Mouse (Mus musculus) erythroblast, embryonic 14.5 days (primary cell): ENCODE data around the gene Tspan32. TPM values are rescaled to one million over a fixed set of nuclear protein-coding genes. Genes with fewer than 3 reads are reported as not detected.

Experiments
- H3K27me3 ChIP-seq: 2 replicates; pipeline ENCODE4 v1.6.1; 2012; ENCODE audit warnings: inconsistent platforms; ENCODE audit not compliant: control insufficient read depth
- H3K36me3 ChIP-seq: 2 replicates; pipeline ENCODE4 v1.6.1; 2012; ENCODE audit warnings: mild to moderate bottlenecking, inconsistent platforms; ENCODE audit not compliant: control insufficient read depth
- H3K4me1 ChIP-seq: 2 replicates; pipeline ENCODE4 v1.6.1; 2012; ENCODE audit warnings: inconsistent platforms; ENCODE audit not compliant: control insufficient read depth
- H3K4me3 ChIP-seq: replicated peaks from 2 replicates; pipeline ENCODE3; 2012; ENCODE audit warnings: moderate library complexity, mild to moderate bottlenecking, inconsistent platforms
- H3K9me3 ChIP-seq: 2 replicates; pipeline ENCODE4 v1.6.1; 2012; ENCODE audit warnings: low read length, inconsistent platforms, mixed read lengths; ENCODE audit not compliant: control insufficient read depth
- GATA1 ChIP-seq: IDR thresholded peaks from 2 replicates; pipeline ENCODE4 v1.6.1; 2012; ENCODE audit warnings: low read length, inconsistent platforms, mixed read lengths
- TAL1 ChIP-seq: IDR thresholded peaks from 3 replicates; pipeline ENCODE4 v1.6.1; 2012; ENCODE audit warnings: low read length, inconsistent platforms, mixed read lengths
- polyA plus RNA-seq: library from polyadenylated mRNA; stranded (reverse); fragments of >175 nt; gene quantifications from 2 replicates; pipeline ENCODE4 v1.2.3, GENCODE M21; 2012

Gene Tspan32
- polyA plus RNA-seq, 1 experiment = 17.8 TPM

DNA sequence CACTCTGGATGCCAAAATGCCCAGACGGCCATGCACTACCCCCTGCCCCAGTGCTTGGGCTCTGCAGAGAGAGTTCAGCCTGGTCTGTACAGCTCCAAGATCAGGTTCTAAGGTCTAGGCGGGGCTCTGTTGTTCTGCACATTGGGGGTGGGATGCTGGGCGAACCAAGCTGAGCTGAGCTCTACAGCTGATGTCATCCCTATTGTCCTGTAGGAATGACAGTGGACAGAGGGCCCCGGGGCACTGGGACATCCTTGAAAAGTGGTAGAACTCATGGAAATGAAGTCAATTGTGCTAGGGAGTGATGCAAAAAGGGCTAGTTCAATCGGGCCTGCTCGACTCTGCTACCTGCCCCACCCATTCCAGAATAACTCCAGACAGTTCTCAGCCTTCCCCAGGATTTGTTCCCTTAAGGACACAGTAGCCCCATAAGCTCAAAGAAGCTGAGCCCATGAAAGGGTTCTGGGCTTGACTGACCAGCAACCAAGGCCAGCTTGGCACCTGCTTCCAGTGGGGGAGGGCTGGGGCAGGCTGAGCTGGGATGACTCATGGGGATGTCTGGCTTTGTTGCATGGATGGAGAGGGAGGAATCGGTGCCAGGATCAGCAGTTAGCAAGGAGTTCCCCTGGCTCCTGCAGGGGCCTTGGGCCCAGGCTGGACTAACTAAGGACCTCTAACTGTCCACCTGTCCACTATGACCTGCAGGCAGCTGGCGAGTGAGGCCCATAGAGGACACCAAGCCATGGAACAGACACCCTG, 8.8 kb downstream of the Tspan32 start:
- Histone ChIP-seq H3K36me3 (peaks cover 50% of the 10 kb centered on the region), H3K4me3 (no peak overlapping the region), H3K9me3 (no peaks in the 10 kb centered on the region), H3K4me1 (peaks cover 66% of the 10 kb centered on the region), H3K27me3 (no peaks in the 10 kb centered on the region)
- no peak for TF ChIP-seq GATA1
- no peak for TF ChIP-seq TAL1

DNA sequence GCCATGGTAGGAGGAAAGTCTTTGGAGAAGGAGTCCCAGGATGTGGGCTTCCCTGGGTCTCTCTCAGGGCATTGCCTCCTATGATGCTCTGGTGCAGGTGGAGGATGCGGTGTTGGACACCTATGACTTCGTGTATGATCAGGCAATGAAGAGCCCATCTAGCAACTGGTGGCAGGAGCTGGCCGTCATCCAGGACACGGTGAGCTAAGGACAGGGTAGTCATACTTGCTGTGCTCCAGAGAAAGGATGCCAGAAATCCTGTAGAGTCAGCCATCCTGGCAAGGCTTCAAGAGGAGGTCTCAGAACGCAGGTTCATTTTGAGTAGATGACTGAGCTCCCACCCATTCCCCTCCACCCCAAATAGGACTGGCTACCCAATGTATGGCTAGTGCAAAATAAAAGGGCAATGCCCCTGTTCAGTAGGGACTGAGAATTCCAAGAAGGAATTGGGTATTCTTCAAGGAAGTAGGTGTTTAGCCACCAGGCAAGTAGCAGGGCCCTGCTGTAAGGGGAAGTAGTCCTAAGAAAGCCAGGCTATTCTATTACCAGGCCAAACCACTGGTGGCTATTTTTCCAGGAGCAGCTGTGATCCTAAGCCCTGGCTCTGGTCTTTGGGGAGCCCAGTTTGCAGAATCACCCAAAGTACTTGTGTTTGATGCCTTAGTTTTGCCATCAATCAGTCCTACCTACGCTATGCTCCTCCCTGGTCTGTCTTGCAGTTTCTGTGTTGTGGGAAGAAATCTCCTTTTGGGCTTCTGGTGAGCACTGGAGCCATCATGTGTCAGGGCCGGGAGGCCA, 10.2 kb downstream of the Tspan32 start:
- Histone ChIP-seq H3K27me3 (no peaks in the 10 kb centered on the region), H3K36me3 (peaks cover 43% of the 10 kb centered on the region), H3K9me3 (no peaks in the 10 kb centered on the region), H3K4me3 (no peak overlapping the region), H3K4me1 (peaks cover 53% of the 10 kb centered on the region)
- TF ChIP-seq GATA1 (no peak), TAL1 (no peak)

DNA sequence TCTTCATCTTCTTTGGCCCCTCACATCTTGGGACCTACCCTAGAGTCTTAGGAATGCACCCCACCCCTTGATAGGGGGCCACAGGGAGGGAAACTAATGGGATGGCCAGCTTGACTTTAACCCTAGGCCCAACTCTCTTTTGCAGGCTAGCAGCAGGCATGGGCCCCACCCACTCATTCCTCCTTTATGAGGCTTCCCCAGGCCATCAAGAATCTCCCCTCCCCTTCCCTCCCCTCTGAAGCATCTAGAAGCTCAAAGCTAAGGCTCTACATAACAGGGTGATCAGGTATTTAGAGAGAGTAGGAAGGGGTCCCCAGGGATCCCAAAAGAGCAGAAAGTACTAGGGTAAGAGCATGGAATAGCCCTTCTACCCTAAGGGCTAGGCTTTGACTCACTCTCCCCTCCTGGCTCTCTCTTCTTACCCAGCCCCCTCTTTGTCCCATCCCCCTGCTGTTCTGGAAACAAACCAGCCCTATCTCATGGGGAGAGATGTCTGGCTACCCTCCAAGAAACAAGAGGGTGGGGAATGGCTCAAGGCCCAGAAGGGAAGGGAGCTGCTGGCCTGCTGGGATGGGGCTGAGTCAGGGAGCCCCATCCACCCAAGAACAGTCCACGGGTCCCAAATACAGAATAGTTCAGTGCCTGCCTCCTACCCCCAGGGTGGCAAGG, 11.0 kb downstream of the Tspan32 start:
- Histone ChIP-seq H3K9me3 (no peaks in the 10 kb centered on the region), H3K36me3 (peaks cover 38% of the 10 kb centered on the region), H3K4me1 (peaks cover 47% of the 10 kb centered on the region), H3K4me3 (no peak overlapping the region), H3K27me3 (no peaks in the 10 kb centered on the region)
- no peak for TF ChIP-seq TAL1

DNA sequence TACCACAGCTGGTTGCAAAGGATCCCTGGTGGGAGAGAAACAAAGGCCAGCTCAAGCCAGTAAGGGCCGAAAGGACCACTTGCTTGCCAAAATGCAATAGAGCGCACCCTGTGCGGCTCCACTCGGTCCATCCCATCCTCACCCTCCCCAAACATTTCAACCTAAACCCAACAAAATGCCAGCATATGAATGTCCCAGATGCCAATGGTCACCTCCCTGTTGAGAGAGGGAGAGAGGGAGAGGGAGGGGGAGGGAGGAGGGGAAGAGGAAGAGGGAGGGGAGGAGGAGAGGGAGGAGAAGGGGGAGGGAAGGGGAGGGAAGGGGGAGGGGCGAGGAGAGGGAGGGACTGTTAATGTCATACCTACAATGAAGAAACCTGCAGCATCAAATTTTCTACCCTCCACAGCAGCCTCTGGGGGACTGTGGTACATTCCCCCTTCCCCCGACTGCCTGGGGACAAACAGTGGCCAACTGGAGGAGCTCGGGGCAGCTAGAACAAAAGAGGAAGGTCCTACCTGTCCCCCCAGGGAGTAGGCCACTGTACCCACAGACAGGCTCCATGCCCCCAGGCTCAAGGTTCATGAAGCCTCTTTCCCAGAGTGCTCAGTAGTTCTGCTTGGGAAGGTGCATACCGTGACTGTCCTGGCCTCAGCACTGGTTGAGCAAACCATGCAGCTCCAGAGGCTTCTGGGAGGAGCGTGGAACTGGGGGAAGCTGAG, 11.7 kb downstream of the Tspan32 start:
- Histone ChIP-seq H3K4me1 (peaks cover 43% of the 10 kb centered on the region), H3K27me3 (no peaks in the 10 kb centered on the region), H3K36me3 (peaks cover 34% of the 10 kb centered on the region), H3K4me3 (no peak overlapping the region), H3K9me3 (no peaks in the 10 kb centered on the region)
- TF ChIP-seq TAL1 = no peak
- TF ChIP-seq GATA1 = no peak

DNA sequence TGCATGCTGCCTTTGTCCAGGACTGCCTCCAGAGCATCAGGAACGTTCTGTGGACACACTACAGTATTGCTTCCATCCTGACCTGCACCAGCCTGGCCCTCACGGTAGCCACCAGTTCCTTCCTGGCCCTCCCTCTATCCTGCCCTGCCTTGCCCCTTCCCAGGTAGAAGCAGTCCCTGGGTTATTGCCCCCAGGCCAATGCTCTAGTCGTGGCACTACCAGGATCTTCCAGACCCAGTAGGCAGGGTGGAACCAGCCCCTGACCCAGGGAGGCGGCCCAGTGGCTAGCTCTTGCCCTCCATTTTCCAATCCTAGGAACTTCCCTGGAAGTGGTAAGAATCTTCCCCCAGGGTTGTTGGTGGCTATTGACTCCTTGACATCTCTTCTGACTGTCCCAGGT, 12.3 kb downstream of the Tspan32 start:
- no peak for TF ChIP-seq TAL1
- no peak for TF ChIP-seq GATA1
- H3K36me3 ChIP-seq = peaks cover 33% of the 10 kb centered on the region
- H3K4me1 ChIP-seq = peaks cover 40% of the 10 kb centered on the region
- no peak overlapping the region for H3K4me3 ChIP-seq
- no peaks in the 10 kb centered on the region for H3K9me3 ChIP-seq
- H3K27me3 ChIP-seq = no peaks in the 10 kb centered on the region

DNA sequence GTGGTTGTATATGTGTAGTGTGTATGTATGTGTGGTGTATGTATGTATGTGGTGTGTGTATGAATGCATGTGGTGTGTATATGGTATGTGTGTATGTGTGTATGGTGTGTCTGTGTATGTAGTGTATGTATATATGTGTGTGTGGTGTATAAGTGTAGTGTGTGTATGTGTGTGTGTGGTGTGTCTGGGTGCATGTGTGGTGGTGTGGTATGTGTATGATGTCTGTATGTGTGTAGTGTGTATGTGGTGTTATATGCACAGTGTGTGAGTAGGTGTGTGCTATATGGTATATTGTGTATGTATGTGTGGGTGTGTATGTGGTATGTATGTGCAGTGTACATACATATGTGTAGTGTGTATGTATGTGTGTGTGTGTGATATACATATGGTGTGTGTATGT, 15.2 kb downstream of the Tspan32 start:
- no peak for TF ChIP-seq GATA1
- no peak for TF ChIP-seq TAL1
- Histone ChIP-seq H3K9me3 (no peaks in the 10 kb centered on the region), H3K36me3 (peaks cover 30% of the 10 kb centered on the region), H3K4me1 (peaks cover 25% of the 10 kb centered on the region), H3K27me3 (no peaks in the 10 kb centered on the region), H3K4me3 (no peak overlapping the region)

DNA sequence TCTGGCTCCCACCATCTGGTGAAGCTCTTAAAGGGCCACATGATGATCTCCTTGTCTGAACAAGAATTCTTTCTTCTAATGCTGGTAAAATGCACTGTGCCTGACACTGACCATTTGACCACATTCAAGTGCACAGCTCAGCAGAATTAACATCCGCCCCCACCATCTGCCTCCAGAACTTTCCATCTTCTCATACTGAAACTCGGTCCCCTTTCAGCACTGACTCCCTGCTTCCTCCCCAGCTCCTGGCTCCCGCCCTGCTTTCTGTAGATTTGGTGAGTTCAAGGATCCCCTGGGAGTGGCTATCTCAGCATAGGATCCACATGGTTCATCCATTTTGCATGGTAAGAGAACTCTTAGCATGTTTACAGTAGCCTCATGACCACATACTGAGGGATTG, 15.9 kb downstream of the Tspan32 start:
- peaks cover 19% of the 10 kb centered on the region for H3K4me1 ChIP-seq
- H3K9me3 ChIP-seq = no peaks in the 10 kb centered on the region
- peaks cover 30% of the 10 kb centered on the region for H3K36me3 ChIP-seq
- no peaks in the 10 kb centered on the region for H3K27me3 ChIP-seq
- H3K4me3 ChIP-seq = no peak overlapping the region
- TF ChIP-seq TAL1 (no peak), GATA1 (no peak)

DNA sequence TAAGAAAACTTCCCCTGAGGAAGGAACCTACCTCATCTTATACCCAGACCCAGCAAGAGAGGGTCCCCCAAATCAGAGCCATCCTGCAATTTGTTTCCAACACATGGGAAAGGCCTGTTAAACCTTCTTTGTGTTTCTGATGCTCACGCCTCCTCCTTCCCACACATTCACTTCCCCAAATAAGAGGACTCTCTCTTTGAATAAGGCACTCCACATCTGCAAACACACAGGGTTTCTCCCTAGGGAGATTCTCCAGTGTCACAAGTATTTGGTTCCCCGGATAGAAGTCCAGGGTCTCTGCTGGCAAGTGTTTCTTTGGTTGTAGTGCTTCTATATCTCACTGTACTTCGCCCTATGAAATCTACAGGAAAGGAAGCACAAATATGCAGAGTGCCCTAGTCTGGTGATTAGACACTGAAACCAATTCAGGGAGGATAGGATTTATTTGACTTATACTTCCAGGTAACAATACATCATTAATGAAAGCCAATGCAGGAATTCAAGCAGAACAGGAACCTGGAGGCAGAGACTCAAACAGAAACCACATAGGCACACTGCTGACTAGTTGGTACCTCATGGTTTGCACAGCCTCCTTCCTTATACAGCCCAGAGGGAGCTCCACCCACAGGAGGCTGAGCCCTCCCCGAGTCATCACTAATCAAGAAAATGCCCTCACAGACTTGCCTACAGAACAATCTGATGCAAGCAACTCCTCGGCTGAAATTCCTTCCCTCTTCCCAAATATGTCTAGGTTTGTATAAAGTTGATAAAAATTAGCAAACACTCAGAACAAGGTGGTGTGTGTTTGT, 16.7 kb downstream of the Tspan32 start:
- Histone ChIP-seq H3K36me3 (peaks cover 30% of the 10 kb centered on the region), H3K4me1 (peaks cover 13% of the 10 kb centered on the region)

More for the DNA sequence above, 16.7 kb downstream of the Tspan32 start:
- Histone ChIP-seq H3K4me3 (no peak overlapping the region), H3K27me3 (no peaks in the 10 kb centered on the region), H3K9me3 (no peaks in the 10 kb centered on the region)
- TF ChIP-seq GATA1 = no peak
- no peak for TF ChIP-seq TAL1
